Mouse (Mus musculus) frontal cortex, postnatal 10 days (tissue): ENCODE data around the gene Pax3.

Source experiments
- DNase-seq, 2 experiments: peaks; one replicate each; pipeline ENCODE4 v3.0.0; 2022; ENCODE audit warnings: low spot score in 2 of 2, mixed read lengths in 1 of 2

The Pax3 gene

GRCm38 (mm10) chr1:78198319-78198940 lies 1.5 kb upstream of the Pax3 start:
- DNase-seq = no peak

- DNase-seq = no peak
Measured at GRCm38 (mm10) chr1:78197351-78198234, 659 bp upstream of the Pax3 start.

GRCm38 (mm10) chr1:78195771-78196712 lies 892 bp downstream of the Pax3 start:
- DNase-seq = no peak

- DNase-seq = no peak
Measured at GRCm38 (mm10) chr1:78195145-78195544, 1.8 kb downstream of the Pax3 start.

GRCm38 (mm10) chr1:78194381-78195047 lies 2.4 kb downstream of the Pax3 start:
- no peak for DNase-seq

- DNase-seq = no peak
Measured at GRCm38 (mm10) chr1:78193465-78193991, 3.4 kb downstream of the Pax3 start.

- no peak for DNase-seq
Measured at GRCm38 (mm10) chr1:78192746-78193464, 4.0 kb downstream of the Pax3 start.

GRCm38 (mm10) chr1:78192217-78192735 lies 4.7 kb downstream of the Pax3 start:
- DNase-seq = no peak

- DNase-seq = no peak
Measured at GRCm38 (mm10) chr1:78191761-78192160, 5.2 kb downstream of the Pax3 start.

GRCm38 (mm10) chr1:78191331-78191730 lies 5.6 kb downstream of the Pax3 start:
- DNase-seq = no peak

- DNase-seq = no peak
Measured at GRCm38 (mm10) chr1:78190386-78191111, 6.4 kb downstream of the Pax3 start.

GRCm38 (mm10) chr1:78189501-78190345 lies 7.2 kb downstream of the Pax3 start:
- no peak for DNase-seq

- DNase-seq = no peak
Measured at GRCm38 (mm10) chr1:78189016-78189415, 7.9 kb downstream of the Pax3 start.

- DNase-seq = no peak
Measured at GRCm38 (mm10) chr1:78188299-78188698, 8.6 kb downstream of the Pax3 start.

- no peak for DNase-seq
Measured at GRCm38 (mm10) chr1:78187788-78188173, 9.2 kb downstream of the Pax3 start.

- no peak for DNase-seq
Measured at GRCm38 (mm10) chr1:78187122-78187787, 9.7 kb downstream of the Pax3 start.

GRCm38 (mm10) chr1:78182954-78183353 lies 14.0 kb downstream of the Pax3 start:
- DNase-seq = no peak

- DNase-seq = no peak
Measured at GRCm38 (mm10) chr1:78181882-78182281, 15.1 kb downstream of the Pax3 start.
